Mouse (Mus musculus) intestine, embryonic 14.5 days (tissue): ENCODE results near the gene Pcp4. TPM values are rescaled to one million over a fixed set of nuclear protein-coding genes. Genes with fewer than 3 reads are reported as not detected.

Experiments used
- ATAC-seq: fragments of 200-750 bp; cut with Nextera tagmentation; replicated peaks from 2 replicates; pipeline ENCODE4 v1.8.0; 2017; ENCODE audit warnings: low read depth, moderate number of reproducible peaks, moderate TSS enrichment, moderate library complexity; ENCODE audit not compliant: low FRiP score, low TSS enrichment
- DNase-seq: peaks from one replicate; pipeline ENCODE4 v3.0.0-alpha.2; 2018; ENCODE audit warnings: low spot score
- H3K27ac ChIP-seq: fragments of 300-500 bp; sonication (generic); 2 replicates; pipeline ENCODE4 v1.5.1; 2014; ENCODE audit warnings: low read depth, mild to moderate bottlenecking, control low read depth
- H3K27me3 ChIP-seq: fragments of 300-500 bp; sonication (generic); replicated peaks from 2 replicates; pipeline ENCODE4 v1.6.1; 2014; ENCODE audit warnings: low read length, control low read depth; ENCODE audit not compliant: control insufficient read depth, insufficient read depth
- H3K36me3 ChIP-seq: fragments of 300-500 bp; sonication (generic); 2 replicates; pipeline ENCODE4 v1.6.1; 2014; ENCODE audit warnings: low read length, control low read depth; ENCODE audit not compliant: control insufficient read depth, insufficient read depth
- H3K4me1 ChIP-seq: fragments of 300-500 bp; sonication (generic); replicated peaks from 2 replicates; pipeline ENCODE4 v1.6.1; 2014; ENCODE audit warnings: low read length, control low read depth, mixed read lengths; ENCODE audit not compliant: control insufficient read depth, insufficient read depth
- H3K4me2 ChIP-seq: fragments of 300-500 bp; sonication (generic); 2 replicates; pipeline ENCODE4 v1.6.1; 2014; ENCODE audit warnings: low read length
- H3K4me3 ChIP-seq: fragments of 300-500 bp; sonication (generic); 2 replicates; pipeline ENCODE4 v1.5.1; 2014; ENCODE audit warnings: low read depth, low read length, control low read depth, mixed read lengths
- H3K9ac ChIP-seq: fragments of 300-500 bp; sonication (generic); 2 replicates; pipeline ENCODE4 v1.6.1; 2014; ENCODE audit warnings: mild to moderate bottlenecking, low read length
- H3K9me3 ChIP-seq: fragments of 300-500 bp; sonication (generic); 2 replicates; pipeline ENCODE4 v1.6.1; 2016; ENCODE audit warnings: low read length, control low read depth; ENCODE audit not compliant: control insufficient read depth
- WGBS: fragments of 180-500 bp; shearing (Covaris S2); extraction: QIAGEN DNeasy Blood & Tissue Kit; methylation state at CpG from one replicate; pipeline ENCODE4 v1.1.7; 2014; 5-methylcytosine and 5-hydroxymethylcytosine counted together
- polyA plus RNA-seq: library from polyadenylated mRNA; unstranded; fragments of >200 nt; fragmentation: Nextera tagmentation; extraction: Ambion mirVana; gene quantifications from 2 replicates; pipeline ENCODE4 v1.2.1, GENCODE M21; 2014

Gene Pcp4
- polyA plus RNA-seq, 1 experiment from 2014 or later = 65.9 TPM

DNA sequence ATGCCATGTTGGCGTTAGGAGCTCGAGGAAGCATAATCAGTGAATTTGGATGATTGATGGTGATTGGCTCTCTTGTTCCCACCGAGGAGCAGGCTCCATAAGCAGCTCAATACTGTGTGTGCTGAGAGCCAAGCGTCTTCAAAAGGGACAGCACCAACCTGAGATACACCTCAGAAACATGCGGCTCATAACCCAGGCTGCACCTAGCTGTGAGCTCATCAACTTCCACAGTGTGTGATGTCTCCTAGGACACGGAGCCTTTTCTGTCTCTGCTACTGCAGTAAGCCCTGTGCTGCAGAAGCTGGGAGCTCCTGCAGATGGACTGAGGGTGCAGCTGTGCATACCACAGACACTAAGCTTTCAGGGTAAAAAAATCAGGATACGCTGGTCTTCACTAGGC, 31.5 kb downstream of the Pcp4 start:
- no peak overlapping the region for H3K4me2 ChIP-seq
- no peaks in the 10 kb centered on the region for H3K36me3 ChIP-seq
- DNase-seq (no peak), ATAC-seq (no peak)
- H3K9ac ChIP-seq = no peak overlapping the region
- WGBS = 43% methylated on average over 7 of the region's 7 CpGs
- H3K9me3 ChIP-seq = no peaks in the 10 kb centered on the region
- H3K4me1 ChIP-seq = no peaks in the 10 kb centered on the region
- H3K4me3 ChIP-seq = no peak overlapping the region
- H3K27ac ChIP-seq = no peak overlapping the region
- no peaks in the 10 kb centered on the region for H3K27me3 ChIP-seq

DNA sequence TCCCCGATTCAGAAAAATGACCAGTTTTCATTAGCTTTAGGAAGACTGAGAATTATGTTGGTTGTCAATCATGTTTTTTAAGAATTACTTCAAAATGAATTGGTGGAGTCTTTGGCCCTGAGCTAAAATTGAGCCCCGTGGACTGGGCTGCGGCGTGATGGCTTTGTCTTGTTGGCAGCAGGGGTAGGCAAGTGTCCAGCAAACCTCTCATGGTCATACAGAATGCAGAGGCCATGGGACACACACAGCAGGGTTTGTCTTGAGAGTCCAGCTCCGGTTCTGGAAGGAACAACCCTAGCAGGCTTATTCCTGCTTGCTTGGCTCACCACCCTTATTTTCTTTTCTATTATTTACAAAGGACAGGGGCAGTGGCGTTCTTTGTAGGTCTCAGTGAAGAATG, 33.8 kb downstream of the Pcp4 start:
- Histone ChIP-seq H3K27ac (no peak overlapping the region), H3K27me3 (no peaks in the 10 kb centered on the region), H3K4me2 (no peak overlapping the region), H3K4me3 (no peak overlapping the region), H3K4me1 (no peaks in the 10 kb centered on the region), H3K9ac (no peak overlapping the region), H3K36me3 (no peaks in the 10 kb centered on the region), H3K9me3 (no peaks in the 10 kb centered on the region)
- ATAC-seq (no peak), DNase-seq (no peak)
- WGBS = 79% methylated on average over 6 of the region's 6 CpGs

DNA sequence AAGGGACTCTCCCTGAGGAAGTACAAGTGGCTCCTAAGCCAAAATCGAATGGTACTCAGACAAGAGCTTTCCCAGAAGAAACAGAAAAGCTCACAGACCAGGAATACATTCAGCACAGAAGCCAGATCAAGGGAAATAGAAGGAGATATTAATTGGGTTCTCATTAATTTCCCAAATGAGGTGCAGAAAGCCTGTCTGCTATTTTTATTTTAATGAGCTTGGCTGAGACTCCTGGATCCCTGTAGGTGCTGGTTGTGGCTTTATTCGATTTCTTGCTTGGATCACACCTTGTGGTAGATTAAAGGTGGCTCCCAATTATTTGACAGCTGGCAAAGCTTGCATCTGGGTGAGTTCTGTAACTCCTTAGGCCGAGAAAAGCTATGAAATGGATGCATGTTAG, 35.2 kb downstream of the Pcp4 start:
- ATAC-seq (no peak), DNase-seq (no peak)
- Histone ChIP-seq H3K36me3 (no peaks in the 10 kb centered on the region), H3K4me2 (no peak overlapping the region), H3K9ac (no peak overlapping the region), H3K9me3 (no peaks in the 10 kb centered on the region), H3K27me3 (no peaks in the 10 kb centered on the region), H3K4me3 (no peak overlapping the region), H3K27ac (no peak overlapping the region), H3K4me1 (no peaks in the 10 kb centered on the region)
- 74% methylated on average over 3 of the region's 3 CpGs for WGBS

DNA sequence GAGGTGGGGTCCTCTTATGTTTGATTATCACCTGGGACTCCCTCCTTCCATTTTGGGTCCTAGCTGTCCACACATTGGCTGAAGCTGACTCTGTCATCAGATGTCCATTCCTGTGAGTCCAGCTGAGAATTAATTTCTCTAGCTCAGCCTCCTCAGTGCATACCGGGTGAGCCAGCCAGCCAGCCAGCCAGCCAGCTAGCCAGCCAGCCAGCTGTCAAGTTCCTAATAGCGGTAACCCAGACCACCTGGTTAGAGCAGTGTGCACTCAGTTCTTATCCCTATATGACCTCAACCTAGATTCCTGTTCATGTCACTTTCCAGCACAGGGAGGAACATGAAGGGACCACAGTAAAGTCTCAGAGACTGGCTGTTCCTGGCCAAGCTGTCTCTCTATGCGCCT, 47.1 kb downstream of the Pcp4 start:
- H3K36me3 ChIP-seq = no peaks in the 10 kb centered on the region
- no peaks in the 10 kb centered on the region for H3K27me3 ChIP-seq
- 68% methylated on average over 3 of the region's 3 CpGs for WGBS
- H3K4me3 ChIP-seq = no peak overlapping the region
- no peak for ATAC-seq
- H3K4me1 ChIP-seq = no peaks in the 10 kb centered on the region
- H3K9me3 ChIP-seq = no peaks in the 10 kb centered on the region
- no peak overlapping the region for H3K9ac ChIP-seq
- H3K27ac ChIP-seq = no peak overlapping the region; the same call in 1 of the 2 replicates
- no peak for DNase-seq
- H3K4me2 ChIP-seq = no peak overlapping the region

DNA sequence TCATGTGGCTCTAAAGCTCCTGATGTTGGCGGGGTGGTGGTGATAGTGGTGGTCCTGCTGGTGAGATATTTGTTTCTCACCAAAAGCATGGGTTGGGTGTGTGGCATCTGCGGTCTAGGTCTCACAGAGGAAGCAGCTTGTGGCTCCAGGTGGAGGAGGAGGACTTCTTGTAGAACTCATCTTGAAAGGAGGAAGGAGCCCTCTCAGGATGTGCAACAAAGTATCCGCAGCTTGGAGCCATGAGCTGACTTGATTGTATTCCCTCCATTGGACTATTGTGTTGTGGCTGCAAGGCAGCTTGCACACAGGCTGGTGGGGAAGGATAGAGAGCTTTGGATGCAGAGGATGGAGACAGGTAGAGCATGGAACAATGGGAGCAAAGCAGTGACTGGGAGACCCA, 60.1 kb downstream of the Pcp4 start:
- H3K4me2 ChIP-seq = no peak overlapping the region
- DNase-seq (no peak), ATAC-seq (no peak)
- no peaks in the 10 kb centered on the region for H3K9me3 ChIP-seq
- H3K9ac ChIP-seq = no peak overlapping the region
- WGBS = 91% methylated on average over 3 of the region's 3 CpGs
- H3K27me3 ChIP-seq = no peaks in the 10 kb centered on the region
- H3K27ac ChIP-seq = no peak overlapping the region
- H3K4me3 ChIP-seq = no peak overlapping the region
- H3K4me1 ChIP-seq = no peaks in the 10 kb centered on the region; the same call in 1 of the 2 replicates
- H3K36me3 ChIP-seq = no peaks in the 10 kb centered on the region

DNA sequence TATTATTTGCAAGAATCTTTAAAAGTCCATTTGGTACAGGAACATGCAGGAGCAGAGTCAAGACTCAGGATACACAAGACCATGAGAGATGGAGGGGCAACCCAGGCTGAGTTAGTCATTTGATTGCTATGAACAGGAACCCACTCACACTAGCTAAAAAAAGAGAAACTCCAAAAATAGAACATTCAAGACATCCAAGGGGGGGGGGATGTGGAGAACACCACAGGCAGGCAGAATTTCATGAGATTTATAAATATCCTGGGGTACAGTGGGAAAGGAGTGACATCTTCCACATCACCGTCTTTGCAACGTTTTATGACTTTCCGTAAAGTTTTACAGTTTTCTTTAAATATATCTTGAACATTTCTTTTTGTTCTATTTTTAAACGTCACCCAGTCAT, 61.1 kb downstream of the Pcp4 start:
- Histone ChIP-seq H3K4me1 (no peaks in the 10 kb centered on the region; the same call in 1 of the 2 replicates), H3K9ac (no peak overlapping the region), H3K4me3 (no peak overlapping the region), H3K27me3 (no peaks in the 10 kb centered on the region), H3K27ac (no peak overlapping the region), H3K36me3 (no peaks in the 10 kb centered on the region), H3K4me2 (no peak overlapping the region), H3K9me3 (no peaks in the 10 kb centered on the region)
- WGBS = 63% methylated on average over 4 of the region's 4 CpGs
- ATAC-seq = no peak
- DNase-seq = no peak

DNA sequence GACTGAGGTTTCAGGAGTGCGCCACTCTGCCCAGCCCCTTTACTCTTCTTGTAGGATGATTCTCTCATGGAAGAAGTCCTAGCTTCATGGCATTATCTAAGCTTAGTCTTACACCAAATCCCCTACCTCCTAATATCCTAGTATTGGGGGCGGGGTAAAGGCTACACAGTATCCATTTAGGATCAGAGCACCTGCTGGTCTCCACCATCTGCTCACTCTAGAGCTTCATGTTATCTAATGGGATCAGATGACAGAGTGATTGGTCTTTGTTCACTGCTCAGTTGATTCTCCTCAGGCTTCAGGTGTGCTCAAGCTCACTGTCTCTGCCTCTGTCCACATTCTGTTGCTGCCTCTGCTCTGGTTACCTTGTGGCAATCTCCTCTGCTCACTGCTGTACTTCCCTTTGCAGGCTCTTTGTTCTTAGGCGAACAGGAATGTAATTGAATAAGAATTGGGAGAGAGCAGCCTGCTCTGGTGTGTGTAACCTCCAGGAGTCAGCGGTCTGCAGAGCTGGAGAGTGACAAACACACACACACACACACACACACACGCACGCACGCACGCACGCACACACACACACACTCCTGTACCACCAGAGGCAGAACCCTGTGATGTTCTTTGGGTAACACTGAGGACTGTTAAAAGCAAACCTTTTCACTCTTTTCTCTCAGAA, 62.6 kb downstream of the Pcp4 start:
- Histone ChIP-seq H3K9me3 (no peaks in the 10 kb centered on the region), H3K27ac (no peak overlapping the region), H3K36me3 (no peaks in the 10 kb centered on the region), H3K9ac (no peak overlapping the region), H3K4me3 (no peak overlapping the region), H3K4me2 (no peak overlapping the region), H3K27me3 (no peaks in the 10 kb centered on the region), H3K4me1 (peaks cover 3% of the 10 kb centered on the region; the same call in 1 of the 2 replicates)
- ATAC-seq = no peak
- whole genome bisulfite sequencing = 71% methylated on average over 9 of the region's 9 CpGs
- no peak for DNase-seq

DNA sequence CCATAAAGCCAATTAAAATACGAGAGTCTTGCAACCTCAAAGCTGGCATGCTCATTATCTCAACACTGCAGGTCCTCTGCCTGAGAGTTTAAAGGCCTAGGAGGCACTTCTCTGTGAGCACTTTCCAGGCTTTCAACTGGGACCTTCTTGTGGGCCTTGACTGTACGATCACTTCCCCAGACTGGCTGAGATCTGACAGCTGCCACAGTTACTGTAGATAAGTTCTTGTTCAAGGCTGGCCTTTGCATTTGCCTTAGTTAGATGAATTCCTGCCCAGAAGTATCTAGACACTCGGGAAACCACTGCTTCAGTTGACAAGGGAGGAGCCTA, 63.1 kb downstream of the Pcp4 start:
- Histone ChIP-seq H3K9me3 (no peaks in the 10 kb centered on the region), H3K27me3 (no peaks in the 10 kb centered on the region), H3K36me3 (no peaks in the 10 kb centered on the region), H3K4me3 (no peak overlapping the region), H3K27ac (no peak overlapping the region), H3K4me1 (peaks cover 3% of the 10 kb centered on the region; the same call in 1 of the 2 replicates), H3K9ac (no peak overlapping the region), H3K4me2 (no peak overlapping the region)
- ATAC-seq (no peak), DNase-seq (no peak)
- WGBS = 46% methylated on average over 3 of the region's 3 CpGs

DNA sequence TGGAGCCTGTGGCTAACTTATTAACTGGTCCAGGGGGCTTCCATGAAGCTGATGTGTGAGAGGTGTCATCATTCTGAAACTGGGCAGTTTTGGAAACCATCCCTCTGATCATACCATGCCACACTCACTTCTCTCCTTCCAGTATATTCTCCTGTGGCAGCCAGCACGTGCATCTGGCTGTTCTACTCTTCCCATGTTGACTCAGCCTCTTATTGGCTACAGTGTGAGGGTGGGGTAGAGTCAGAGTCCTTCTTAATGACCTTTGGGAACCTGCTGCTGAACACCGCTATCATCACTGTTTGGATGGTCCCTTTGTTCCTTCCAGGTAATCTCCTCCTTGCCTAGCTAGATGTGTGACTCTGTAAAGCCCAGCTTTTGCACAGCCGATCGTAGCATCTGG, 63.6 kb downstream of the Pcp4 start:
- DNase-seq (no peak), ATAC-seq (0 out of 2 replicates have a peak, but pooled peaks have one; percentile 36)
- Histone ChIP-seq H3K36me3 (no peaks in the 10 kb centered on the region), H3K9ac (no peak overlapping the region), H3K9me3 (no peaks in the 10 kb centered on the region), H3K4me3 (no peak overlapping the region), H3K27me3 (no peaks in the 10 kb centered on the region), H3K27ac (no peak overlapping the region), H3K4me1 (peaks cover 3% of the 10 kb centered on the region; the same call in 1 of the 2 replicates), H3K4me2 (no peak overlapping the region)
- 43% methylated on average over 4 of the region's 4 CpGs for WGBS
